9 mouse cellular contexts compared by ENCODE assay signal in genomic region chr9:119483554-119484353, GRCm38 (mm10). TPM values are rescaled to one million over a fixed set of nuclear protein-coding genes. Genes with fewer than 3 reads are reported as not detected.
DNase-seq lines count a peak whose midpoint lies in the region; ATAC-seq lines count a peak whose summit lies in the region.
"Had no signal": no experiment of that assay in that cellular context is flagged by ENCODE, and none has a peak within 500 bp of the region (broad histone marks: within the 10 kb centered on the region; RNA-seq: fewer than 3 reads in every experiment).

No protein-coding gene starts in this region.

- no peaks in the 10 kb centered on the region for H3K4me1 ChIP-seq in lung, embryonic 16.5 days (replicated peaks; ENCODE audit: control insufficient read depth, insufficient read depth, low read length)
- peaks cover 24% of the 10 kb centered on the region for H3K4me1 ChIP-seq in limb, embryonic 10.5 days

- no peaks in the 10 kb centered on the region for H3K27me3 ChIP-seq in lung, embryonic 16.5 days (ENCODE audit: control insufficient read depth, insufficient read depth, low read depth, low read length)
- no peaks in the 10 kb centered on the region for H3K27me3 ChIP-seq in limb, embryonic 10.5 days (ENCODE audit: low read depth, poor library complexity, severe bottlenecking)

- DNase-seq in lung, postnatal 14 days: no peak
- DNase-seq in cerebellum, postnatal 14 days: peak; percentile 73 to 74
- peak; percentile 44 to 68 for DNase-seq in heart, postnatal 14 days
- no peak for DNase-seq in limb, embryonic 10.5 days (ENCODE audit: low spot score)
- no peak for DNase-seq in left cerebral cortex, postnatal 25 days (ENCODE audit: low spot score in 2 of 2)
- no peak for DNase-seq in layer of hippocampus, adult 11-12 months (ENCODE audit: low spot score)
- DNase-seq in urinary bladder, postnatal 14 days (ENCODE audit: low spot score): no peak

- no peaks in the 10 kb centered on the region for H3K9me3 ChIP-seq in lung, embryonic 16.5 days (ENCODE audit: control insufficient read depth, low read length)
- no peaks in the 10 kb centered on the region for H3K9me3 ChIP-seq in limb, embryonic 10.5 days (replicated peaks)

- 0 out of 2 replicates have a peak, but pooled peaks have one; percentile 30 for ATAC-seq in lung, embryonic 16.5 days (ENCODE audit: low read depth)

- WGBS in lung, embryonic 16.5 days: 43% methylated on average over 23 of the region's 23 CpGs
- 48% methylated on average over 23 of the region's 23 CpGs for WGBS in limb, embryonic 10.5 days

- no peaks in the 10 kb centered on the region for H3K36me3 ChIP-seq in lung, embryonic 16.5 days (ENCODE audit: control insufficient read depth, insufficient read depth, low read length)
- H3K36me3 ChIP-seq in limb, embryonic 10.5 days: no peaks in the 10 kb centered on the region

- H3K9ac ChIP-seq in lung, embryonic 16.5 days (ENCODE audit: low read length): no peak overlapping the region

- H3K4me3 ChIP-seq in lung, embryonic 16.5 days (ENCODE audit: low read length): no peak overlapping the region
- H3K4me3 ChIP-seq in limb, embryonic 10.5 days: no peak overlapping the region
- H3K4me3 ChIP-seq: erythroblast, embryonic 14.5 days had no signal

- H3K27ac ChIP-seq in lung, embryonic 16.5 days (ENCODE audit: low read length): no peak overlapping the region
- 0 out of 2 replicates have a peak overlapping the region, but pooled peaks have one; percentile 15 for H3K27ac ChIP-seq in limb, embryonic 10.5 days

- intact Hi-C loops in heart, postnatal 14 days (cut with DNase I): no loop called here
- intact Hi-C loops in left cerebral cortex, postnatal 25 days (cut with DNase I): no loop called here

- H3K4me2 ChIP-seq in lung, embryonic 16.5 days (ENCODE audit: low read depth, low read length): no peak overlapping the region

RNA-seq across cellular contexts. Expression of gene Exog, which starts 39.0 kb away (rescaled TPM):
- polyA plus RNA-seq in lung, embryonic 16.5 days (2015; fragmentation: Nextera tagmentation; extraction: Ambion mirVana): 23.5 and 27.3 TPM in 2 replicates
- total RNA-seq in heart, postnatal 14 days (2021): 1 to 10 TPM; 2.4 to 3.2 TPM
- polyA plus RNA-seq in limb, embryonic 10.5 days (2016; fragmentation: Nextera tagmentation; extraction: Ambion mirVana): 39.7 and 44.6 TPM in 2 replicates
- total RNA-seq in left cerebral cortex, postnatal 25 days (2021): 10 to 100 TPM; 24.7 to 25.6 TPM

Comparison
In these comparisons a context has a peak if more than half of its experiments do, and no peak if none do; other contexts are left out.
1. DNase-seq: peak in cerebellum, postnatal 14 days (2 of 2) and heart, postnatal 14 days (2 of 2); none in lung, postnatal 14 days (single experiment), limb, embryonic 10.5 days (single experiment), left cerebral cortex, postnatal 25 days (0 of 2), layer of hippocampus, adult 11-12 months (single experiment) and urinary bladder, postnatal 14 days (single experiment).
2. RNA of gene Exog, which starts 39.0 kb away (total RNA-seq): 24.7 to 25.6 TPM in left cerebral cortex, postnatal 25 days; 2.4 to 3.2 TPM in heart, postnatal 14 days; every median in the first group is over 4 times any median in the second.